Mouse (Mus musculus) A20 (cell line): Measurements from ENCODE around the gene Wwox.

Experiments used
- DNase-seq: peaks from one replicate; pipeline ENCODE4 v3.0.0-alpha.2; 2011; ENCODE audit warnings: low read depth, low spot score

Gene Wwox

DNA sequence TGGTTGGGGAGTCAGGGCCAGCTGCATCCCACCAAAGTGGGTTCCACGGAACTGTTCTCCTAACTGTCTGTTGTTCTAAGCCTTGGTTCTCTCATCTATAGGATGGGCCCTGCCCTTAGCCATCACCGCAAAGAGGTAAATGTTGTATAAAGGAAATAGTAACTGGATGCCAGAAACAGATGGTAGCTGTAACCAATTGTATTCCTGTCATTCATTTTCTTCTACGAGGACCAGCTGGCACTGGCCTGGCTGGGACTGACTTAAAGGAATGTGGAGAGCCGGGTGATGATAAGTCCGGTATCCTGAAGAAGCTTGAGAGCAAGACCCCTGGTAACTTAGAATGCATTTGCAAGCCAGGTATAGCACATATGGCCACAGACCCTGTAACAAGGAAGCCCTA is 451.0 kb downstream of the Wwox start:
- DNase-seq = no peak

- DNase-seq = no peak
Measured at GRCm38 (mm10) chr8:114891252-114891651, 451.8 kb downstream of the Wwox start.

DNA sequence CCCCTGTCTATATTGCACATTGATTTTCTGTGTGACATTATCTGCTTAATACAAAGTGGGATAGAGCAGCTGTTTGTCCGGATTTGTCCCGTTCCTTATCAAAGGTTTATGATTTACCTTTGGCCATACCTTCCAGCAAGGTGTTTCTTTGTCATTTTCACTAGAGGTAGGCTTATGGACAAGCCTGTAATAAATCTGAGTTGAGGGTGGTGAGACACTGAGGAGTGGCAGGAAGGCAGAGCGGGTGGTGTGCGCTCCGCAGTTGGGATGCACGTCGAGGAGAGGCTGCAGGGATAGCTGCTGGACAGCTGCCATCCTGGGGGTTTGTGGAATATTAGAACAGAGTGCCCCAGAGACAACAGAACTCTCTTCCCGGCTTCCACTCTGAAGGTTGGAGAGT is 458.0 kb downstream of the Wwox start:
- no peak for DNase-seq

DNA sequence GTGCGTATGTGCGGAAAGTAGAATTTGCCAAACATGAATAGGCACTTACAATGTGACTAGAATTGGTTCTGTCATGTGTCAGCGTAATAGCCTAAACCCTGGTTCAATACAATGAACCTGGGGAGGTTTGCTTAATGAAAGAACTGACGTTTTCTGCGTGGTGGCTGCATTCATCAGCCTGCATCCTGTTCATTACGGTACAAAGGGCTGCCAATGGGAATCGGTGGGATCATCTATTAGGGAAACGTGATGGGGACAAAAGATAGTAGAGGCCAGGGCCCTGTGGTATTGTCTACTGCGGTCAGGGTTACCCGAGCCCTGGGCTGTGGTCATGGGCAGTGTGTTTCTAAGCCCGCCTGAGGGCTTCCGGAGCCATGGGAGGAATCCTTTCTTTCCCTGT is 459.7 kb downstream of the Wwox start:
- DNase-seq = no peak

GRCm38 (mm10) chr8:114902584-114902983 is 463.1 kb downstream of the Wwox start:
- no peak for DNase-seq

- peak; percentile 74 for DNase-seq
Measured at GRCm38 (mm10) chr8:114908086-114908485, 468.6 kb downstream of the Wwox start.

DNA sequence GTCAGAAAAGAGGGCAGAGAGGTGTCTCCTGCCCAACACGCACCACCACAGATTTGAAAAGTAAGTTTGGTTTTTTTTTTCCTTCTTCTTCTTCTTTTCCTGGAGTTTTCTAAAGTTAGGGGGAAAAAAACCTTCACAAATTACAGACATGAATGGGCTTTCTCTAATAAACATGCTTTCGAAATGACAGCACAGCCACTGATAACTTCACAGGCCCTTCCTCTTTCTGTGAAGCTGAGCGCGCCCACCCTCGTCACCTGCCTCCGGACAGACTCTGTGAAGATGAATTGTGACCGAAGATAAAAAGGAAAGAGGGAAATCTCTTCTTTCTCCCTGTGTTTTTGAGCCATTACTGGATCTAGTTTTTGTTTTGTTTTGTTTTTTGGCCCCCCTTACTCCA is 469.1 kb downstream of the Wwox start:
- DNase-seq = peak; percentile 88

DNA sequence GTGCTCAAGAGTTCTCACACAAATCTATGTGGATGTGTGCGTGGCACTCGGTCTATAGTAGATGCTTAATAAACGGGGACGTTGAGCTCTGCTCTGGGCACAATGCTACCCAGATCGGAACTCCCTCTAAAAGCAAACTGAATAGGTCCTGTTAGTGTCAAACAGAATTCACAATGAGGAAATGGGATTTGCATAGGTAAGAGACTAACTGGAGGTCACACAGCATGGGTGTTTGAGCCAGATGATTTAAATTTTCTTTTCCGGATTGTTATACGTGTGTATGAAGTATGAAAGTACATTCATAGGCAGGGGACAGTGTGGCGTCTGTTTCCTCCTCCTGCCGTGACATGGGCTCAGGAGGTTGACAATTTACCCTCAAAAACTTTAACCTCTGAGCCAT is 469.7 kb downstream of the Wwox start:
- DNase-seq = peak; percentile 78

- no peak for DNase-seq
Measured at GRCm38 (mm10) chr8:114911031-114911580, 471.7 kb downstream of the Wwox start.

GRCm38 (mm10) chr8:114923629-114924028 is 484.2 kb downstream of the Wwox start:
- no peak for DNase-seq

- no peak for DNase-seq
Measured at GRCm38 (mm10) chr8:114927412-114927811, 488.0 kb downstream of the Wwox start.

DNA sequence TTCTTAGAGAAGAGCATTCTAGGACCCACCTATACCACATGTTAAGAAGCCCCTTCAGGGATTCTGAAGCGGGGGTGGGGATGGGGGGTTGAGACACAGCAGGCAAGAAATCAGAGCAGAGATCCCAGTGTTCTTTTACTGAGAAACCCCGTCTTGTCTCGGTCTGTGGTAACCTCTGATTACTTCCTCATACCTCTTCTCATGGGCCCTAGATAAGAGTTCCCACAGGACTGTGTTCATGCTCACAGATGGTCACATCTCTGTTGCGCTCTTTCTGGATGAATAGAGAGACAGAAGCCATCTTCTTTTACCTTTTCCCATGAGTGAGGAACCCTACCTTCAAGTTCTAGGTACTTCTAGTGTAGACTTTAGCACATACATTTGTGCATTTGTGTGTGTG is 488.5 kb downstream of the Wwox start:
- no peak for DNase-seq

DNA sequence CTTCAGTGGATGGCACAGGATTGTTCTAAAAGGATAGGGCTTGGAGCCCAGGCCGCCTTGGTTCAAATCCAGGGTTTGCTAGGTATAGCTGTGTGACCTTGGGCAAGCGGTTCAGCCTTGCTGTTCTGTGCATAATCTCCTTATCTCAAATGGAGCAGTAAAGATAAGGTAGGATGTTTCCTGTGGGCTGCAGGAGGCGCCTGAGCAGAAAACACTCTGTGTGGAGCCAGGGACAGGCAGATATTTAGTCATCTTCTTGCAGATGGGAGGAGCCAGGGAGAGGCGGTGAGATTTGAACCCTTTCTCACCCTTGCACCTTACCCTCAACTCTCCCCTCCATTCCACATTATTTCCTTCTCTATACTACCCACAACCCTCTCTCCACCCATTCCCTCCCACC is 490.1 kb downstream of the Wwox start:
- DNase-seq = no peak

- DNase-seq = no peak
Measured at GRCm38 (mm10) chr8:114932071-114932630, 492.7 kb downstream of the Wwox start.

DNA sequence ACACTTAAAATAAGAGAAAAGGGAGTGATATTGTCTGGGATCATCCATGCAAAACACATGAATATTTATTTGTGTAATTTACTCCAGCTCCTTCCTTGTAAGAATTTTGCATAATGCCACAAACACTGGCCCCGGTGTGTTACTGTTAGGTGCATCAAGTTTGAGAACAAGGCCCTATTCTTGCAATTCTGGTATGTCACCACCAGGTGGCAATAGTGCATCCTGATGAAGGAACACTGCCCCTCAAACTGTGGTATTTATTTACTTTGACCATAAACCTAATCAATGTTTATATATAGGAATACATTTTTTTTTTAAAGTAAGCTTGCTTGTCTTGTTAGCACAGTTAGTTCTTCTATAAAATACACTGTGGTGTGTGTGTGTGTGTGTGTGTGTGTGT is 493.8 kb downstream of the Wwox start:
- DNase-seq = peak; percentile 52

DNA sequence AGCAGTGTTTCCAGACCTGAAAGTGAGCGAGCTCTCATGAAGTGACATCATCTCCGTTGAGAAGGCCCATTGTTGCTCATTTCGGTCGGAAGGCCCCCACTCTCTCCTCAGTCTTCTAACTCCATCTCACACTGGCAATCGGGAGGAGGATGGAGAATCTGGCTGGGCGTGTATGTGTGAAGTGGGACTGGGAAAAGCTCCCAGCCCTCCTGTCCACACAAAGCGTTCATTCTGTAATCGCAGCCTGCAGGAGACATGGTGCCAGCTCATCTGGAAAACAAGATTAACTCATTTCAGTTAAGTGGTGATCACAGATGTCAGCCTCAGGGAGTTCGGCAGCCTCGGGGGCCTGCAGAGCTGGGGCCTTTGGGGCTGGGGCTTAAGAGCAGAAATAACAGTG is 497.4 kb downstream of the Wwox start:
- no peak for DNase-seq

GRCm38 (mm10) chr8:114939338-114939737 is 499.9 kb downstream of the Wwox start:
- no peak for DNase-seq

GRCm38 (mm10) chr8:114941096-114941495 is 501.6 kb downstream of the Wwox start:
- DNase-seq = no peak

GRCm38 (mm10) chr8:114941644-114942043 is 502.2 kb downstream of the Wwox start:
- DNase-seq = no peak

DNA sequence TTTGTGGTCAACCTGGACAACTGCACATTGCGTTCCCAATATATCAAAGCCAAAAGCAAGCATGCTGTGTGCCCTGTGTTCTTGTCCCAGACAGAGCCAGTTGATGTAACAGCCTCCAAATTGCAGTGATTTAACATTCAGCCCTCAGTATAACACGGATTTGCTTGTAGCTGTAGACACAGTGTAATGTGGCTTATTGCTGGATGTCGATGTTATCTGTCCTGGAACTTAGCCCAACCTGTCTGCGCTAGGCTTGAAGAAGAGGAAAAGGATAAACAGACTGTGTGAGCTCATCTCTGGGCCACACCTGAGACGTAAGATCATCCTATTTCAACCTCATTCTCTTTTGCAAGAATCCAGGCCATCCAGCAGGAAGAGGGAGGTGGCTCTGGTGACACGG is 508.5 kb downstream of the Wwox start:
- no peak for DNase-seq

- DNase-seq = no peak
Measured at GRCm38 (mm10) chr8:114956377-114957168, 517.1 kb downstream of the Wwox start.

GRCm38 (mm10) chr8:114958437-114959107 is 519.1 kb downstream of the Wwox start:
- no peak for DNase-seq

DNA sequence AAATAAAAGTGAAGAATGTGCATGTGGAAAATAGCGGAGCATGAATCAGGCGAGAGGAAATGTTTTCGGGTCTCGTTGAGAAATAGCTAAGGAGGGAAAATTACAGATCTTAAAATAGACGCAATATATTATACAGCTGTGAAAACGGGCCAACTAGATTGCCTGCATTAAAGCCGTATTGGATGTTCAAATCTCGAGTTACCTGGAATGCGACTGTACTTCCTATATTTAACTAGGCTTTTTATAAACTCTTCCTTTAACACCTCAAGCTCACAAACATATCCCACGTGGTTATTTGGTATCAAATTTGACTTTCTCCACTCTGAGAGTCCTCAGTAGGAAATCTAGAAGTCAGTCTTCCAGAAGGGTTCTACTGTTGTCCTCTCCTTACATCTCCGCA is 520.0 kb downstream of the Wwox start:
- DNase-seq = no peak
